Mouse (Mus musculus) small intestine, adult 10 weeks (tissue): ENCODE data around the gene Rasl2-9. TPM values are rescaled to one million over a fixed set of nuclear protein-coding genes. Genes with fewer than 3 reads are reported as not detected.

Experiments used
- polyA plus RNA-seq: library from polyadenylated mRNA; stranded (reverse); fragments of 350-450 nt; fragmentation: Illumina TruSeq; extraction: RNeasy Lipid Tissue Mini Kit (QIAGEN cat#74804); gene quantifications from one replicate; pipeline ENCODE4 v1.2.3, GENCODE M21; 2014; ENCODE audit warnings: low replicate concordance

Gene Rasl2-9
- polyA plus RNA-seq, result 2.1 TPM

GRCm38 (mm10) chr7:5125549-5126406, at the start of gene Rasl2-9:
Gene Rasl2-9, minus strand, starts transcription at chr7:5125950.

GRCm38 (mm10) chr7:5149570-5149969, 23.8 kb upstream of the Rasl2-9 start, which contains the start of gene Vmn1r55:
Gene Vmn1r55, minus strand, starts transcription at chr7:5149670.

GRCm38 (mm10) chr7:5116850-5117249, 8.9 kb downstream of the Rasl2-9 start, which contains the start of gene Rfpl4:
Gene Rfpl4, minus strand, starts transcription at chr7:5116950.

GRCm38 (mm10) chr7:5080010-5080751, 45.6 kb downstream of the Rasl2-9 start, which contains the start of gene Epn1:
Gene Epn1, plus strand, starts transcription at chr7:5080235.

Other genes with a start within 250 kb of the Rasl2-9 start
- 0.85 TPM for gene Isoc2a, start 248.8 kb downstream of the Rasl2-9 start, polyA plus RNA-seq
- not detected for gene Gm36210, start 219.4 kb downstream of the Rasl2-9 start, polyA plus RNA-seq
- not detected for gene Zfp628, start 210.7 kb downstream of the Rasl2-9 start, polyA plus RNA-seq
- 0.59 TPM for gene Nat14, start 203.9 kb downstream of the Rasl2-9 start, polyA plus RNA-seq
- gene Ssc5d, start 200.2 kb downstream of the Rasl2-9 start, polyA plus RNA-seq, result not detected
- not detected for gene Sbk2, start 161.5 kb downstream of the Rasl2-9 start, polyA plus RNA-seq
- not detected for gene Sbk3, start 154.8 kb downstream of the Rasl2-9 start, polyA plus RNA-seq
- 8.2 TPM for gene Zfp579, start 129.8 kb downstream of the Rasl2-9 start, polyA plus RNA-seq
- not detected for gene Zfp524, start 111.5 kb downstream of the Rasl2-9 start, polyA plus RNA-seq
- gene Fiz1, start 111.3 kb downstream of the Rasl2-9 start, polyA plus RNA-seq, result 9.3 TPM
- 0.48 TPM for gene Gm44973, start 110.5 kb downstream of the Rasl2-9 start, polyA plus RNA-seq
- gene Zfp865, start 105.6 kb downstream of the Rasl2-9 start, polyA plus RNA-seq, result 3.4 TPM
- gene Ccdc106, start 105.4 kb downstream of the Rasl2-9 start, polyA plus RNA-seq, result not detected
- gene 4632433K11Rik, start 91.8 kb downstream of the Rasl2-9 start, polyA plus RNA-seq, result 1.6 TPM
- 6.2 TPM for gene Zfp784, start 87.5 kb downstream of the Rasl2-9 start, polyA plus RNA-seq
- gene Zfp580, start 74.4 kb downstream of the Rasl2-9 start, polyA plus RNA-seq, result 0.56 TPM
- 11.5 TPM for gene U2af2, start 63.8 kb downstream of the Rasl2-9 start, polyA plus RNA-seq
- gene Epn1, start 45.7 kb downstream of the Rasl2-9 start, polyA plus RNA-seq, result 0.63 TPM
- gene Rfpl4, start 9.0 kb downstream of the Rasl2-9 start, polyA plus RNA-seq, result not detected
- gene Vmn1r55, start 23.7 kb upstream of the Rasl2-9 start, polyA plus RNA-seq, result not detected
- gene Vmn1r56, start 70.8 kb upstream of the Rasl2-9 start, polyA plus RNA-seq, result not detected
- gene Vmn1r57, start 92.5 kb upstream of the Rasl2-9 start, polyA plus RNA-seq, result not detected
- gene Gm5065, start 224.6 kb upstream of the Rasl2-9 start, polyA plus RNA-seq, result not detected
- gene Nlrp2, start 225.1 kb upstream of the Rasl2-9 start, polyA plus RNA-seq, result not detected